Mouse (Mus musculus) liver, postnatal 0 days (tissue): Measurements from ENCODE around the gene Cpd.

Experiments used
- CTCF ChIP-seq: sonication (generic); IDR thresholded peaks from 2 replicates; pipeline ENCODE4 v1.5.1; 2016; ENCODE audit warnings: antibody characterized with exemption, low read depth
- EP300 ChIP-seq: IDR thresholded peaks from 2 replicates; pipeline ENCODE4 v1.6.1; 2016; ENCODE audit warnings: antibody characterized with exemption, low read depth, mild to moderate bottlenecking

DNA sequence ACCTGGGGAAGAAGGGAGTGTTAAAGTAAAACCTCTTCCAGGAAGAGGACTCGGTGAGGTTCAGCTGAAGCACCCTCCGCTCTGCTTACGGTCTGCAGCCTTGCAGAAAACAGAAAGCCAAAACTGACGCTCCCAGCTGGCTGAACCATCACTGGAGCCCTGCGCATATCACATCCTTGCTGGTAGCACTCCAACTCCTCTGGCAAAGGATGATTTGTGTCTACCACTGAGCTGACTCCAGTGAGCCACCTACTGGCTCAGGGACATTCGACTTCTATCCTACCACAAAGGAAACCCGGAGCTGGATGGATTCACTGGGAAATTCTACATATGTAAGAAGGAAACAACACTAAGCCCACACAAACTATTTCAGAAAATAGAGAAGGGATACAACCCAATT lies 102.3 kb downstream of the Cpd start:
- peak; percentile 52 for TF ChIP-seq CTCF
- no peak for TF ChIP-seq EP300
